ENCODE assay signal across 8 mouse cellular contexts in genomic region chr17:5402069-5402468, GRCm38 (mm10). TPM values are rescaled to one million over a fixed set of nuclear protein-coding genes. Genes with fewer than 3 reads are reported as not detected.
DNase-seq lines count a peak whose midpoint lies in the region; ATAC-seq lines count a peak whose summit lies in the region.

No protein-coding gene starts in this region.

- H3K9me3 ChIP-seq in embryonic facial prominence, embryonic 10.5 days, result no peaks in the 10 kb centered on the region
- H3K9me3 ChIP-seq in liver, embryonic 16.5 days (replicated peaks; ENCODE audit: control insufficient read depth, low read length), result no peaks in the 10 kb centered on the region
- H3K9me3 ChIP-seq in neural tube, embryonic 14.5 days (ENCODE audit: control insufficient read depth, low read length), result no peaks in the 10 kb centered on the region

- H3K27ac ChIP-seq in embryonic facial prominence, embryonic 10.5 days (replicated peaks), result no peak overlapping the region
- no peak overlapping the region for H3K27ac ChIP-seq in liver, embryonic 16.5 days (ENCODE audit: low read length)
- H3K27ac ChIP-seq in neural tube, embryonic 14.5 days (ENCODE audit: low read depth, low read length), result no peak overlapping the region

- ATAC-seq in CD4-positive, CD25-positive, alpha-beta regulatory T cell, adult 4 months, result peak; percentile 82
- peak; percentile 44; the same call in 1 of the 2 replicates for ATAC-seq in liver, embryonic 16.5 days (ENCODE audit: low read depth)
- ATAC-seq in neural tube, embryonic 14.5 days (ENCODE audit: low read depth), result 0 out of 2 replicates have a peak, but pooled peaks have one; percentile 30

- peak; percentile 35 for DNase-seq in adrenal gland, adult 8-10 months
- DNase-seq in embryonic facial prominence, embryonic 10.5 days (ENCODE audit: low spot score), result peak; percentile 85
- DNase-seq in heart, adult 8-10 months (ENCODE audit: low spot score), result peak; percentile 19
- peak; percentile 45 to 68 for DNase-seq in kidney, adult 8-10 months
- DNase-seq in thymus, adult 18-20 months, result peak; percentile 28 to 32

- peaks cover 37% of the 10 kb centered on the region for H3K4me1 ChIP-seq in embryonic facial prominence, embryonic 10.5 days
- peaks cover 5% of the 10 kb centered on the region for H3K4me1 ChIP-seq in liver, embryonic 16.5 days (ENCODE audit: control insufficient read depth, low read depth, low read length)
- H3K4me1 ChIP-seq in neural tube, embryonic 14.5 days (ENCODE audit: control insufficient read depth, insufficient read depth, low read length), result 0 out of 2 replicates have a peak, but pooled peaks cover 3% of the 10 kb centered on the region

- peak overlapping the region; percentile 22 for H3K4me2 ChIP-seq in liver, embryonic 16.5 days (ENCODE audit: low read depth, low read length)
- H3K4me2 ChIP-seq in neural tube, embryonic 14.5 days (ENCODE audit: low read depth, low read length), result no peak overlapping the region

- H3K4me3 ChIP-seq in embryonic facial prominence, embryonic 10.5 days, result peak overlapping the region; percentile 32
- H3K4me3 ChIP-seq in liver, embryonic 16.5 days (ENCODE audit: low read depth, low read length), result no peak overlapping the region
- no peak overlapping the region for H3K4me3 ChIP-seq in neural tube, embryonic 14.5 days (ENCODE audit: low read depth, low read length)

- H3K9ac ChIP-seq in liver, embryonic 16.5 days (ENCODE audit: low read depth, low read length), result no peak overlapping the region
- no peak overlapping the region for H3K9ac ChIP-seq in neural tube, embryonic 14.5 days (replicated peaks; ENCODE audit: low read depth, low read length)

- H3K36me3 ChIP-seq in embryonic facial prominence, embryonic 10.5 days (replicated peaks), result no peaks in the 10 kb centered on the region
- no peaks in the 10 kb centered on the region for H3K36me3 ChIP-seq in liver, embryonic 16.5 days (ENCODE audit: control insufficient read depth, insufficient read depth)
- H3K36me3 ChIP-seq in neural tube, embryonic 14.5 days (ENCODE audit: control insufficient read depth, insufficient read depth, low read length), result no peaks in the 10 kb centered on the region

- H3K27me3 ChIP-seq in embryonic facial prominence, embryonic 10.5 days (replicated peaks; ENCODE audit: low read depth, poor library complexity, severe bottlenecking), result peaks cover 55% of the 10 kb centered on the region
- H3K27me3 ChIP-seq in liver, embryonic 16.5 days (ENCODE audit: control insufficient read depth, insufficient read depth, low read depth, low read length), result no peaks in the 10 kb centered on the region
- H3K27me3 ChIP-seq in neural tube, embryonic 14.5 days (ENCODE audit: control insufficient read depth, insufficient read depth, low read length), result peaks cover 3% of the 10 kb centered on the region; the same call in 1 of the 2 replicates

- 6% methylated on average over 9 of the region's 9 CpGs for WGBS in embryonic facial prominence, embryonic 10.5 days
- 4% methylated on average over 9 of the region's 9 CpGs for WGBS in liver, embryonic 16.5 days (ENCODE audit: insufficient replicate concordance)
- 4% methylated on average over 9 of the region's 9 CpGs for WGBS in neural tube, embryonic 14.5 days

RNA-seq across cellular contexts. Expression of gene Ldhal6b, which starts 16.5 kb away (rescaled TPM):
- not detected for polyA plus RNA-seq in CD4-positive, CD25-positive, alpha-beta regulatory T cell, adult 4 months (2017; shearing (Covaris generic))
- total RNA-seq in adrenal gland, adult 8-10 months (2022), result 1 to 10 TPM in 3 of 4 experiments, under 1 TPM in 1; 0.73 to 3.9 (median 1.8) TPM
- not detected in 2 replicates for polyA plus RNA-seq in embryonic facial prominence, embryonic 10.5 days (2016; fragmentation: Nextera tagmentation; extraction: Ambion mirVana)
- under 1 TPM; 0.19 to 0.41 (median 0.36) TPM for total RNA-seq in heart, adult 8-10 months (2022)
- not detected in 2 replicates for polyA plus RNA-seq in liver, embryonic 16.5 days (2015; fragmentation: Nextera tagmentation; extraction: Ambion mirVana)
- 0.13 and 0.22 TPM in 2 replicates for polyA plus RNA-seq in neural tube, embryonic 14.5 days (2014; fragmentation: Nextera tagmentation; extraction: Ambion mirVana)

RNA-seq across cellular contexts. Expression of gene Tmem242, which starts 38.0 kb away (rescaled TPM):
- 10 to 100 TPM; 44.8 to 56.7 TPM for polyA plus RNA-seq in CD4-positive, CD25-positive, alpha-beta regulatory T cell, adult 4 months (2017; shearing (Covaris generic))
- 100 to 1,000 TPM; 118 to 126 (median 122) TPM for total RNA-seq in adrenal gland, adult 8-10 months (2022)
- polyA plus RNA-seq in embryonic facial prominence, embryonic 10.5 days (2016; fragmentation: Nextera tagmentation; extraction: Ambion mirVana), result 135 and 137 TPM in 2 replicates
- total RNA-seq in heart, adult 8-10 months (2022), result 100 to 1,000 TPM; 163 to 170 (median 167) TPM
- polyA plus RNA-seq in liver, embryonic 16.5 days (2015; fragmentation: Nextera tagmentation; extraction: Ambion mirVana), result 39.4 and 43.0 TPM in 2 replicates
- 98.4 and 114 TPM in 2 replicates for polyA plus RNA-seq in neural tube, embryonic 14.5 days (2014; fragmentation: Nextera tagmentation; extraction: Ambion mirVana)

Comparison
In these comparisons a context has a peak if more than half of its experiments do, and no peak if none do; other contexts are left out.
1. ATAC-seq: peak in every context shown above with its lines; median percentile 82 in CD4-positive, CD25-positive, alpha-beta regulatory T cell, adult 4 months; 44 in liver, embryonic 16.5 days; 30 in neural tube, embryonic 14.5 days.
2. DNase-seq: peak in every context shown above with its lines; median percentile 85 in embryonic facial prominence, embryonic 10.5 days; 56 in kidney, adult 8-10 months; 35 in adrenal gland, adult 8-10 months; 30 in thymus, adult 18-20 months; 19 in heart, adult 8-10 months.